Mouse (Mus musculus) left cerebral cortex, postnatal 4 days (tissue): ENCODE results near the gene Ranbp2. TPM values are rescaled to one million over a fixed set of nuclear protein-coding genes. Genes with fewer than 3 reads are reported as not detected.
"Not testable (repeated sequence)": the region's sequence is repeated elsewhere in the genome, so short reads cannot be mapped to it uniquely, and the experiment has no call there.

Experiments used
- DNase-seq: peaks from one replicate; pipeline ENCODE4 v3.0.0-alpha.2; 2022
- intact Hi-C: fragments of 180-260 bp; cut with DNase I; formaldehyde crosslinking; loops from one replicate; pipeline ENCODE4 v1.15.1; 2025
- total RNA-seq, 2 experiments: library from RNA; stranded (reverse); gene quantifications; 2 replicates each; pipeline ENCODE4 v1.2.3; 2021

Ranbp2 gene
- total RNA-seq, 2 experiments from 2014 or later, result 59.5 to 63.3 TPM

- intact Hi-C loops, result no loop called here
Measured at GRCm38 (mm10) chr10:58495637-58496036, 48.9 kb downstream of the Ranbp2 start.

GRCm38 (mm10) chr10:58496732-58497131, 50.0 kb downstream of the Ranbp2 start:
- intact Hi-C loops, result no loop called here

More at GRCm38 (mm10) chr10:58495637-58496036, 48.9 kb downstream of the Ranbp2 start:
- no peak for DNase-seq

GRCm38 (mm10) chr10:58497320-58498284, 50.9 kb downstream of the Ranbp2 start, which contains the start of gene Ccdc138:
TSS of gene Ccdc138 (plus strand) at chr10:58497948.
- DNase-seq, result peak; percentile 91
- intact Hi-C loops, result no loop called here

More at GRCm38 (mm10) chr10:58496732-58497131, 50.0 kb downstream of the Ranbp2 start:
- DNase-seq, result no peak

- DNase-seq, result no peak
- intact Hi-C loops, result no loop called here
Measured at GRCm38 (mm10) chr10:58498516-58498915, 51.8 kb downstream of the Ranbp2 start.

GRCm38 (mm10) chr10:58529358-58529757, 82.6 kb downstream of the Ranbp2 start:
- intact Hi-C loops, result no loop called here
- DNase-seq, result no peak

GRCm38 (mm10) chr10:58530896-58531790, 84.4 kb downstream of the Ranbp2 start:
- no peak for DNase-seq
- intact Hi-C loops, result no loop called here

- intact Hi-C loops, result no loop called here
- DNase-seq, result no peak
Measured at GRCm38 (mm10) chr10:58532177-58532576, 85.5 kb downstream of the Ranbp2 start.

GRCm38 (mm10) chr10:58536276-58536675, 89.6 kb downstream of the Ranbp2 start:
- intact Hi-C loops, DNase-seq: not testable (repeated sequence)

- intact Hi-C loops, result no loop called here
- DNase-seq, result peak; percentile 6
Measured at GRCm38 (mm10) chr10:58540613-58541012, 93.9 kb downstream of the Ranbp2 start.

Other genes with a start within 250 kb of the Ranbp2 start
- gene AW822073, start 222.0 kb upstream of the Ranbp2 start, total RNA-seq, result not detected
- not detected for gene Duxf3, start 214.2 kb upstream of the Ranbp2 start, total RNA-seq
- gene Gm4981, start 210.2 kb upstream of the Ranbp2 start, total RNA-seq, result not detected
- gene Gcc2, start 191.4 kb upstream of the Ranbp2 start, total RNA-seq, result 10 to 100 TPM; 64.9 to 65.6 TPM
- 10 to 100 TPM; 34.7 to 35.9 TPM for gene Lims1, start 123.5 kb upstream of the Ranbp2 start, total RNA-seq
- gene Ccdc138, start 51.0 kb downstream of the Ranbp2 start, total RNA-seq, result 1 to 10 TPM; 7.5 to 8.0 TPM
- under 1 TPM; 0.24 to 0.28 TPM for gene Edar, start 228.7 kb downstream of the Ranbp2 start, total RNA-seq